Mouse (Mus musculus) lung, postnatal 10 days (tissue): ENCODE measurements around the gene Slc1a5.

Source experiments
- DNase-seq: peaks from one replicate; pipeline ENCODE4 v3.0.0; 2021

The Slc1a5 gene

GRCm38 (mm10) chr7:16783224-16783688 is 2.1 kb downstream of the Slc1a5 start:
- peak; percentile 33 for DNase-seq

- DNase-seq: peak; percentile 84
Measured at GRCm38 (mm10) chr7:16783758-16784415, 2.7 kb downstream of the Slc1a5 start.

- peak; percentile 50 for DNase-seq
Measured at GRCm38 (mm10) chr7:16784498-16784976, 3.4 kb downstream of the Slc1a5 start.

- no peak for DNase-seq
Measured at GRCm38 (mm10) chr7:16785541-16786083, 4.5 kb downstream of the Slc1a5 start.

- peak; percentile 79 for DNase-seq
Measured at GRCm38 (mm10) chr7:16792316-16792715, 11.2 kb downstream of the Slc1a5 start.

GRCm38 (mm10) chr7:16793010-16793725 is 12.0 kb downstream of the Slc1a5 start:
- DNase-seq: peak; percentile 37

GRCm38 (mm10) chr7:16794886-16795285 is 13.7 kb downstream of the Slc1a5 start:
- DNase-seq: no peak

- peak; percentile 43 for DNase-seq
Measured at GRCm38 (mm10) chr7:16804409-16805028, 23.4 kb downstream of the Slc1a5 start.

GRCm38 (mm10) chr7:16807936-16808335 is 26.8 kb downstream of the Slc1a5 start:
- DNase-seq: no peak

- DNase-seq: no peak
Measured at GRCm38 (mm10) chr7:16808647-16809046, 27.5 kb downstream of the Slc1a5 start.

GRCm38 (mm10) chr7:16809739-16810138 is 28.6 kb downstream of the Slc1a5 start:
- peak; percentile 84 for DNase-seq

GRCm38 (mm10) chr7:16810399-16810919 is 29.3 kb downstream of the Slc1a5 start:
- no peak for DNase-seq

GRCm38 (mm10) chr7:16810920-16811648 is 29.9 kb downstream of the Slc1a5 start:
- peak; percentile 39 for DNase-seq

GRCm38 (mm10) chr7:16811649-16812070 is 30.5 kb downstream of the Slc1a5 start:
- DNase-seq: no peak

GRCm38 (mm10) chr7:16812505-16812904 is 31.4 kb downstream of the Slc1a5 start:
- DNase-seq: no peak

- no peak for DNase-seq
Measured at GRCm38 (mm10) chr7:16815351-16815941, 34.3 kb downstream of the Slc1a5 start, which contains the start of gene Strn4. Gene Strn4 (plus strand): TSS chr7:16815889.

- peak; percentile 85 for DNase-seq
Measured at GRCm38 (mm10) chr7:16816078-16816474, 34.9 kb downstream of the Slc1a5 start.

- peak; percentile 50 for DNase-seq
Measured at GRCm38 (mm10) chr7:16816475-16817122, 35.5 kb downstream of the Slc1a5 start, which contains the start of gene Fkrp. Gene Fkrp (minus strand): TSS chr7:16816732.

- no peak for DNase-seq
Measured at GRCm38 (mm10) chr7:16817693-16818092, 36.6 kb downstream of the Slc1a5 start.

- DNase-seq: no peak
Measured at GRCm38 (mm10) chr7:16819794-16820193, 38.7 kb downstream of the Slc1a5 start.

GRCm38 (mm10) chr7:16820271-16820763 is 39.2 kb downstream of the Slc1a5 start:
- no peak for DNase-seq
